In genomic region chr16:92334600-92334999, GRCm38 (mm10) we compare ENCODE assay signal across 25 mouse cellular contexts. TPM values are rescaled to one million over a fixed set of nuclear protein-coding genes. Genes with fewer than 3 reads are reported as not detected.
DNase-seq lines count a peak whose midpoint lies in the region; ATAC-seq and TF ChIP-seq lines count a peak whose summit lies in the region.
"Had no signal": no experiment of that assay in that cellular context is flagged by ENCODE, and none has a peak within 500 bp of the region (broad histone marks: within the 10 kb centered on the region; RNA-seq: fewer than 3 reads in every experiment).

No protein-coding gene starts in this region.

- 57% methylated on average over 9 of the region's 9 CpGs for WGBS in hindbrain, embryonic 12.5 days
- WGBS in hindbrain, embryonic 16.5 days: 58% methylated on average over 9 of the region's 9 CpGs
- 59% methylated on average over 9 of the region's 9 CpGs for WGBS in lung, embryonic 14.5 days
- WGBS in neural tube, embryonic 15.5 days: 61% methylated on average over 9 of the region's 9 CpGs

- no peaks in the 10 kb centered on the region for H3K36me3 ChIP-seq in hindbrain, embryonic 12.5 days
- H3K36me3 ChIP-seq in hindbrain, embryonic 16.5 days (ENCODE audit: control insufficient read depth, insufficient read depth, low read length): no peaks in the 10 kb centered on the region
- H3K36me3 ChIP-seq in lung, embryonic 14.5 days (ENCODE audit: insufficient read depth): no peaks in the 10 kb centered on the region
- no peaks in the 10 kb centered on the region for H3K36me3 ChIP-seq in neural tube, embryonic 15.5 days
- H3K36me3 ChIP-seq: embryonic facial prominence, embryonic 12.5 days; G1E; limb, embryonic 15.5 days; midbrain, embryonic 15.5 days; neural tube, embryonic 12.5 days; stomach, embryonic 15.5 days had no signal

- H3K4me1 ChIP-seq in hindbrain, embryonic 12.5 days: peaks cover 8% of the 10 kb centered on the region; the same call in 1 of the 2 replicates
- no peaks in the 10 kb centered on the region for H3K4me1 ChIP-seq in hindbrain, embryonic 16.5 days (ENCODE audit: control insufficient read depth, insufficient read depth, low read depth, low read length)
- no peaks in the 10 kb centered on the region for H3K4me1 ChIP-seq in lung, embryonic 14.5 days (ENCODE audit: insufficient read depth)
- peaks cover 12% of the 10 kb centered on the region for H3K4me1 ChIP-seq in neural tube, embryonic 15.5 days
- H3K4me1 ChIP-seq: neural tube, embryonic 12.5 days; stomach, embryonic 15.5 days had no signal

- peak; percentile 34 for DNase-seq in lung, embryonic 14.5 days
- no peak for DNase-seq in lung, adult 18-20 months
- DNase-seq in NIH3T3 (ENCODE audit: low read depth): peak; percentile 38
- no peak for DNase-seq in gastrocnemius, postnatal 10 days
- DNase-seq: adrenal gland, adult 8-10 months; cerebellum, adult 11 months; cerebellum, postnatal 14 days; heart, adult 2 months; heart, postnatal 10 days; kidney, postnatal 14 days; lung, adult 2 months had no signal

- ATAC-seq in hindbrain, embryonic 12.5 days (ENCODE audit: low FRiP score): no peak
- ATAC-seq in hindbrain, embryonic 16.5 days: no peak
- no peak for ATAC-seq in lung, embryonic 14.5 days (ENCODE audit: insufficient read depth)
- no peak for ATAC-seq in neural tube, embryonic 15.5 days (ENCODE audit: low FRiP score)
- ATAC-seq: inflammation-experienced regulatory T-cells, adult 6 months; midbrain, embryonic 15.5 days had no signal

- H3K9me3 ChIP-seq in hindbrain, embryonic 12.5 days (replicated peaks): no peaks in the 10 kb centered on the region
- no peaks in the 10 kb centered on the region for H3K9me3 ChIP-seq in hindbrain, embryonic 16.5 days (ENCODE audit: control insufficient read depth, low read length)
- H3K9me3 ChIP-seq in lung, embryonic 14.5 days (ENCODE audit: low read depth, low read length): no peaks in the 10 kb centered on the region
- no peaks in the 10 kb centered on the region for H3K9me3 ChIP-seq in neural tube, embryonic 15.5 days (replicated peaks)
- H3K9me3 ChIP-seq: embryonic facial prominence, embryonic 12.5 days; G1E; limb, embryonic 15.5 days; midbrain, embryonic 15.5 days; neural tube, embryonic 12.5 days; stomach, embryonic 15.5 days had no signal

- peak; percentile 35 for TF ChIP-seq CTCF in lung, embryonic 14.5 days (IDR thresholded peaks at IDR 0.05; ENCODE audit: low read depth)

- H3K4me2 ChIP-seq in hindbrain, embryonic 12.5 days (replicated peaks): no peak overlapping the region
- H3K4me2 ChIP-seq in hindbrain, embryonic 16.5 days (ENCODE audit: low read length): no peak overlapping the region
- no peak overlapping the region for H3K4me2 ChIP-seq in lung, embryonic 14.5 days
- peak overlapping the region; percentile 18; the same call in 1 of the 2 replicates for H3K4me2 ChIP-seq in neural tube, embryonic 15.5 days
- H3K4me2 ChIP-seq: embryonic facial prominence, embryonic 12.5 days; limb, embryonic 15.5 days; midbrain, embryonic 15.5 days; neural tube, embryonic 12.5 days; stomach, embryonic 15.5 days had no signal

- H3K27me3 ChIP-seq in hindbrain, embryonic 12.5 days: no peaks in the 10 kb centered on the region; the same call in 1 of the 2 replicates
- H3K27me3 ChIP-seq in hindbrain, embryonic 16.5 days (replicated peaks; ENCODE audit: control insufficient read depth, insufficient read depth, low read length): no peaks in the 10 kb centered on the region
- H3K27me3 ChIP-seq in lung, embryonic 14.5 days (ENCODE audit: insufficient read depth, low read length): peaks cover 4% of the 10 kb centered on the region; the same call in 1 of the 2 replicates
- no peaks in the 10 kb centered on the region for H3K27me3 ChIP-seq in neural tube, embryonic 15.5 days (replicated peaks)
- H3K27me3 ChIP-seq: embryonic facial prominence, embryonic 12.5 days; limb, embryonic 15.5 days; midbrain, embryonic 15.5 days; neural tube, embryonic 12.5 days; stomach, embryonic 15.5 days had no signal

- no peak overlapping the region for H3K4me3 ChIP-seq in hindbrain, embryonic 12.5 days
- H3K4me3 ChIP-seq in hindbrain, embryonic 16.5 days (ENCODE audit: low read length): no peak overlapping the region
- H3K4me3 ChIP-seq in lung, embryonic 14.5 days (ENCODE audit: low read depth, low read length): no peak overlapping the region
- no peak overlapping the region for H3K4me3 ChIP-seq in neural tube, embryonic 15.5 days (replicated peaks)
- H3K4me3 ChIP-seq: embryonic facial prominence, embryonic 12.5 days; heart, adult 2 months; limb, embryonic 15.5 days; midbrain, embryonic 15.5 days; neural tube, embryonic 12.5 days; stomach, embryonic 15.5 days had no signal

- H3K9ac ChIP-seq in hindbrain, embryonic 12.5 days: peak overlapping the region; percentile 27; the same call in 1 of the 2 replicates
- H3K9ac ChIP-seq in hindbrain, embryonic 16.5 days (ENCODE audit: low read depth, low read length): no peak overlapping the region
- H3K9ac ChIP-seq in lung, embryonic 14.5 days: no peak overlapping the region
- no peak overlapping the region for H3K9ac ChIP-seq in neural tube, embryonic 15.5 days (replicated peaks)
- H3K9ac ChIP-seq: embryonic facial prominence, embryonic 12.5 days; limb, embryonic 15.5 days; midbrain, embryonic 15.5 days; neural tube, embryonic 12.5 days; stomach, embryonic 15.5 days had no signal

- H3K27ac ChIP-seq in hindbrain, embryonic 12.5 days: no peak overlapping the region
- H3K27ac ChIP-seq in hindbrain, embryonic 16.5 days (ENCODE audit: low read depth, low read length): no peak overlapping the region
- no peak overlapping the region for H3K27ac ChIP-seq in lung, embryonic 14.5 days (ENCODE audit: low read depth)
- H3K27ac ChIP-seq in neural tube, embryonic 15.5 days (replicated peaks): no peak overlapping the region
- H3K27ac ChIP-seq: embryonic facial prominence, embryonic 12.5 days; heart, adult 2 months; limb, embryonic 15.5 days; midbrain, embryonic 15.5 days; neural tube, embryonic 12.5 days; stomach, embryonic 15.5 days had no signal

RNA-seq across cellular contexts. Expression of gene Fam243, which starts 13.4 kb away (rescaled TPM):
- polyA plus RNA-seq in hindbrain, embryonic 12.5 days (2016; fragmentation: Nextera tagmentation; extraction: Ambion mirVana): 0.08 TPM in 2 replicates
- polyA plus RNA-seq in hindbrain, embryonic 16.5 days (2015; fragmentation: Nextera tagmentation; extraction: Ambion mirVana): not detected in 2 replicates
- polyA plus RNA-seq in lung, embryonic 14.5 days (2014; fragmentation: Nextera tagmentation; extraction: Ambion mirVana): not detected in 2 replicates
- polyA plus RNA-seq in neural tube, embryonic 15.5 days (2015; fragmentation: Nextera tagmentation; extraction: Ambion mirVana): not detected in 2 replicates
- total RNA-seq in gastrocnemius, postnatal 10 days (2021): not detected
- total RNA-seq: gastrocnemius, adult 8-10 months; left cerebral cortex, postnatal 14 days; megakaryocyte, adult 5-6 weeks had no signal
- polyA plus RNA-seq: embryonic facial prominence, embryonic 12.5 days; G1E; inflammation-experienced regulatory T-cells, adult 6 months; limb, embryonic 15.5 days; lung, adult 2 months; neural tube, embryonic 12.5 days; spleen, adult 2 months; stomach, embryonic 15.5 days had no signal

RNA-seq across cellular contexts. Expression of gene Kcne1, which starts 24.7 kb away (rescaled TPM):
- 0.13 and 0.29 TPM in 2 replicates for polyA plus RNA-seq in hindbrain, embryonic 12.5 days (2016; fragmentation: Nextera tagmentation; extraction: Ambion mirVana)
- 0.19 and 0.28 TPM in 2 replicates for polyA plus RNA-seq in hindbrain, embryonic 16.5 days (2015; fragmentation: Nextera tagmentation; extraction: Ambion mirVana)
- 0.22 TPM in 1 of 2 replicates, not detected in the other for polyA plus RNA-seq in lung, embryonic 14.5 days (2014; fragmentation: Nextera tagmentation; extraction: Ambion mirVana)
- 0.05 and 0.09 TPM in 2 replicates for polyA plus RNA-seq in neural tube, embryonic 15.5 days (2015; fragmentation: Nextera tagmentation; extraction: Ambion mirVana)
- not detected for total RNA-seq in gastrocnemius, postnatal 10 days (2021)
- total RNA-seq: adrenal gland, adult 8-10 months; gastrocnemius, adult 8-10 months; left cerebral cortex, postnatal 14 days; megakaryocyte, adult 5-6 weeks had no signal
- polyA plus RNA-seq: G1E; inflammation-experienced regulatory T-cells, adult 6 months; lung, adult 2 months; midbrain, embryonic 15.5 days; neural tube, embryonic 12.5 days; spleen, adult 2 months had no signal

RNA-seq across cellular contexts. Expression of gene Smim11, which starts 33.5 kb away (rescaled TPM):
- polyA plus RNA-seq in hindbrain, embryonic 12.5 days (2016; fragmentation: Nextera tagmentation; extraction: Ambion mirVana): 101 and 112 TPM in 2 replicates
- 55.4 and 57.7 TPM in 2 replicates for polyA plus RNA-seq in hindbrain, embryonic 16.5 days (2015; fragmentation: Nextera tagmentation; extraction: Ambion mirVana)
- 130 and 134 TPM in 2 replicates for polyA plus RNA-seq in lung, embryonic 14.5 days (2014; fragmentation: Nextera tagmentation; extraction: Ambion mirVana)
- 64.4 and 69.1 TPM in 2 replicates for polyA plus RNA-seq in neural tube, embryonic 15.5 days (2015; fragmentation: Nextera tagmentation; extraction: Ambion mirVana)
- 10 to 100 TPM; 81.1 to 84.7 TPM for total RNA-seq in gastrocnemius, postnatal 10 days (2021)

RNA-seq across cellular contexts. Expression of gene Kcne2, which starts 42.4 kb away (rescaled TPM):
- 17.7 and 25.6 TPM in 2 replicates for polyA plus RNA-seq in hindbrain, embryonic 12.5 days (2016; fragmentation: Nextera tagmentation; extraction: Ambion mirVana)
- polyA plus RNA-seq in hindbrain, embryonic 16.5 days (2015; fragmentation: Nextera tagmentation; extraction: Ambion mirVana): 35.1 and 37.2 TPM in 2 replicates
- 0.21 and 0.26 TPM in 2 replicates for polyA plus RNA-seq in lung, embryonic 14.5 days (2014; fragmentation: Nextera tagmentation; extraction: Ambion mirVana)
- 0.14 and 0.29 TPM in 2 replicates for polyA plus RNA-seq in neural tube, embryonic 15.5 days (2015; fragmentation: Nextera tagmentation; extraction: Ambion mirVana)
- total RNA-seq in gastrocnemius, postnatal 10 days (2021): not detected
- total RNA-seq: adrenal gland, adult 8-10 months; gastrocnemius, adult 8-10 months; heart, adult 2 months; heart, postnatal 10 days; megakaryocyte, adult 5-6 weeks had no signal
- polyA plus RNA-seq: G1E; heart, adult 2 months; inflammation-experienced regulatory T-cells, adult 6 months; spleen, adult 2 months had no signal

Comparison
In these comparisons a context has a peak if more than half of its experiments do, and no peak if none do; other contexts are left out.
1. DNase-seq: peak in lung, embryonic 14.5 days (single experiment) and NIH3T3 (single experiment); none in lung, adult 18-20 months (0 of 2) and gastrocnemius, postnatal 10 days (single experiment).